Mouse (Mus musculus): ENCODE data around the gene Plekhg1.

Gene Plekhg1

GRCm38 (mm10) chr10:3891381-3892263 lies 151.5 kb downstream of the Plekhg1 start:
- DNase-seq (ENCODE audit: low spot score in 2 of 2) = no peak

DNA sequence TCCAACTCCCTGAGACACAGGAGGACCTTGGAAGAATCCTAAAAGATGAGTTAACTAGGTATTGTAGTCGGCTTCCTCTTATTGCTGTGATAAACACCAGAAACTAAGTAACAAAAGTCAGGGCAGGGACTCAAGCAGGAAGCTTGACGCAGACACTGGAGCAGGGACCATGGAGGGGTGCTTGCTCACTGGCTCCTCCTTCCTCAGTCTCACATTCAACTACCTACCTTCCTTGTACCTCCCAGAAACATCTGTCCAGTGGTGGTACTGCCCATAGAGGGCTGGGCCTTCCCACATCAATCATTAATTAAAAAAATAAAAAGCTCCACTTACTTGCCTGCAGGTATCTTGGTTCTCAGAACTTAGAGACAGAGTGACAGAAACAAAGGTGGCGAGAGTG lies 152.2 kb downstream of the Plekhg1 start:
- DNase-seq (ENCODE audit: low spot score in 2 of 2) = no peak

DNA sequence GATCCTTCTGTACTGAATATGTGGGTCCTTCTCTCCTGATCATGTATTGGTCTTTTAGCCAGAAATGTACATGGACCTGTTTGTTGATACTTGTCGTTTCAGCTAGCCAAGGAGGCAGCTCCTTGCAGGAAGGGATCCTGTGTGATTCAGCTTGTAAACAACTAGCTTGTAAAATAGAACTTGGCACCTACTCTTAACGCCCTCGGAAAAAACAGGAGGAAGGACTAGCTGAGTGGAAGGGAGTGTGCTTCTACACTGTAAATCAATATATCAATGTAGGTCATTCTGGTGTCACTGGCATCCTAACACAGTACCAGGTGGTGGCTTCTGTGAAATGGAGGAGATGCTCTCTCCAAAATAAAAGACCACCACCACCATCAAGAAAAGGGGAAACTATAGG lies 157.9 kb downstream of the Plekhg1 start:
- no peak for DNase-seq (ENCODE audit: low spot score in 2 of 2)

GRCm38 (mm10) chr10:3900416-3900956 lies 160.3 kb downstream of the Plekhg1 start:
- DNase-seq (ENCODE audit: low spot score in 2 of 2) = no peak

GRCm38 (mm10) chr10:3905747-3906146 lies 165.6 kb downstream of the Plekhg1 start:
- no peak for DNase-seq (ENCODE audit: low spot score in 2 of 2)

- no peak for DNase-seq (ENCODE audit: low spot score in 2 of 2)
Observed at GRCm38 (mm10) chr10:3914104-3914503, 173.9 kb downstream of the Plekhg1 start.

- no peak for DNase-seq (ENCODE audit: low spot score in 2 of 2)
Observed at GRCm38 (mm10) chr10:3920368-3921152, 180.4 kb downstream of the Plekhg1 start.

- DNase-seq (ENCODE audit: low spot score in 2 of 2) = no peak
Observed at GRCm38 (mm10) chr10:3928008-3928545, 187.9 kb downstream of the Plekhg1 start.

- DNase-seq (ENCODE audit: low spot score in 2 of 2) = no peak
Observed at GRCm38 (mm10) chr10:3931831-3932230, 191.7 kb downstream of the Plekhg1 start.

DNA sequence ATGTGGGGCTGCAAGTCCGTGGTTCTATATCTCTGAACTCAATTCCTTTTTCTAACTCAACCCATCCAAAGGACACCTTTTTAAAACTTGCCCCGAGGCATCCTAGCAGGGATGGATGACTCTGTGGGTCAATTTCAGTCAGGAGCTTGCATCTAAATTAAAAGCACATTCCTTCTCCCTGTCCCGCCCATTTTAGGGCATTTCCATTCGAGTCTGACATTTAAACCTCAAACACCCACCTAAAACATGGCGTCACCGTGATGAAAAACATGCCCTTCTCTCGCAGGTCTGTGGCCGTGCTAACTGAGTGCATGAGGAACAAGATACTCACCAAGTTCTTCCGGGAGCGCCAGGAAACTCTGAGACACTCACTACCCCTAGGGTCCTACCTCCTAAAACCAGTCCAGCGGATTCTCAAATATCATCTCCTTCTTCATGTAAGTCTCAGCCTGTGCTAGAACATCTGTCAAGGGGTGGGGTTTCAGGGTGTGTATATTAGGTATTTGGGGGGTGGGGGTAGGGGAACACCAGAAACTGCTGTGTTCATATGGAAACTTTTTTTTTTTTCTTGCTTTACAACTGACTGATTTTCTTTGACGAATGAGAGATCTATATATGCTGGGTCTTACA lies 193.3 kb downstream of the Plekhg1 start:
- DNase-seq (ENCODE audit: low spot score in 2 of 2) = no peak

GRCm38 (mm10) chr10:3936864-3937263 lies 196.7 kb downstream of the Plekhg1 start:
- no peak for DNase-seq (ENCODE audit: low spot score in 2 of 2)

DNA sequence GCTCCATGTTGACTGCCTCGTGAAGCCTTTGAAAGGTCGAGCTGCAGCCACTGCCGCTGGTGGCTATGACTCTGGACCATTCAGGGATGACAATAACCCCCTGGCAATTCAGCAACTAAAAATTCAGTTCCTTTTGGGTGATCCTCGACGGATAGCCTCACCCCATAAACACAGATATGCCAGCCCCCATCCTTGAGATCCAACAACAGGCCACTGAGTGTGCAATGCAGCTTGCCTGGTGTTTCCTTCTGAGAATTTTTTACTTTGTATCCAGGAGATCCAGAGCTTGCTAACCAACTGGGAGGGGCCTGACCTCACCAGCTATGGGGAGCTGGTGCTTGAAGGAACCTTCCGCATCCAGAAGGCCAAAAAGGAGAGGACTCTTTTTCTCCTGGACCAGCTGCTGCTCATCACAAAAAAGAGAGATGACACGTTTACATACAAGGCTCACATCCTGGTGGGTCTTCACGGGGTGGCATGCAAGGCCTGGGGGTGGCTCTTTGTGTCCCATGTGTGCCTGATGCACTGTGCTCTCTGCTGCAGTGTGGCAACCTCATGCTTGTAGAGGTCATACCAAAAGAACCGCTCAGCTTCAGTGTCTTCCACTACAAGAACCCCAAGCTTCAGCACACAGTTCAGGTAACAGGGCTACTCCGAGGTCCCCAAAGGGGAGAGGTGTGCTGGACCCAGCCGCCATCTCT lies 199.9 kb downstream of the Plekhg1 start:
- no peak for DNase-seq (ENCODE audit: low spot score in 2 of 2)

- DNase-seq (ENCODE audit: low spot score in 2 of 2) = no peak
Observed at GRCm38 (mm10) chr10:3940596-3940975, 200.4 kb downstream of the Plekhg1 start.

GRCm38 (mm10) chr10:3941054-3941757 lies 201.0 kb downstream of the Plekhg1 start:
- DNase-seq (ENCODE audit: low spot score in 2 of 2) = no peak

DNA sequence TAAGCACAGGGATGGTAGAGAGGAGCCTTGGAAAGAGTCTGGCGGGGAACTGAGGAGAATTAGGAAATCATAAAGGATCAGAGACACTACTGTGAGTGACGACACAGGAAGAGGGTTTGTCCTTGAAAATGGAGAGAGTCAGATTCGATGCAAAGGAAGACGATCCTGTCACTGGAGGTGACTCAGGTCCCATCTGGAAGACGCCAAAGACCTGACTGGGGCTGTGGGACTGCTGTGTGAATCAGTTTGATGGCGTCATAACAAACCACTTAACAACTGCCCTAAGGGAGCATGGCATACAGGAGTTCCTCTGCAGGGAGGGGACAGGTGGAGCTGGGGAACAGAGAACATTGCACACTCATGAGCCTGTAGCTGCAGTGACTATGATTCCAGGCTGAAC lies 202.1 kb downstream of the Plekhg1 start:
- no peak for DNase-seq (ENCODE audit: low spot score in 2 of 2)

GRCm38 (mm10) chr10:3943492-3944395 lies 203.6 kb downstream of the Plekhg1 start:
- peak; percentile 40 to 71 for DNase-seq (ENCODE audit: low spot score in 2 of 2)

DNA sequence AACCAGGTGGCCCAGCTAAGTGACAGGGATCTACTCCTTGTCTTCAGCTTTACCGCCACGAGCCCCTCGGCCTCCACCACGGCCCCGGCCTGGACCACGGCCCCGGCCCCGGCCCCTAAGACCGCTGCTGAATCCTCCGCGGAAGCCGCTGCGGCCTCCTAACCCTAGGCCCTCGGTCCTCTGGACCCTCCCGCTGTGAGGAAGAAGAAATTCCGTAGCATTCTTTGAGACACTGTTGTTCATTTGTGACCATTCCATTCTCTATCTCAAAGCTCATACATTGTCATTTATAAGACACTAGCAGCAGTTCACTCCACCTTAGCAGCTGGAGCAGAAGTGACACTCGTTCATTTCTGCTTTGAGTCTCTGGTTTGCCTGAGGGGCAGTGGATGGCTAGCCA lies 206.7 kb downstream of the Plekhg1 start:
- no peak for DNase-seq (ENCODE audit: low spot score in 2 of 2)

GRCm38 (mm10) chr10:3947346-3947745 lies 207.2 kb downstream of the Plekhg1 start:
- no peak for DNase-seq (ENCODE audit: low spot score in 2 of 2)

DNA sequence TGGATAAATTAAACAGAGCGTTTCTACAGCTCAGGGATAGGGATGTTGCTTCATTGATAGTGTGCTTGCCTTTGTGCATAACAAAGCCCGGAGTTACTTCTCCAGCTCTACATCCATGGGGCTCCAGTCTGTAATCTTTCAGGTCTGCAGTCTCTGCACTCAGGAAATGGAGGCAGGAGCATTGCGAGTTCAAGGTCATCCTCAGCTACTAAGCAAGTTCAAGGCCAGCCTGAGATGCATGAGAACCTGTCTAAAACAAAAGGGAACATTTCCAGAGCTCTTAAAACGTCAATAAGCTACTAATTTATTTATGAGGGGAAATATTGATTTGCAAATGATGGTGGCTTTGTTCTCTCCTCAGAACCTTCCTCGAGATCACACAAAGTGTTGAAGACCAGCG lies 209.1 kb downstream of the Plekhg1 start:
- no peak for DNase-seq (ENCODE audit: low spot score in 2 of 2)

GRCm38 (mm10) chr10:3956471-3956870 lies 216.3 kb downstream of the Plekhg1 start:
- DNase-seq (ENCODE audit: low spot score in 2 of 2) = no peak

Data from cerebellum, postnatal 4 days (tissue).